Mouse (Mus musculus): ENCODE measurements around the gene Duox1.

DNA sequence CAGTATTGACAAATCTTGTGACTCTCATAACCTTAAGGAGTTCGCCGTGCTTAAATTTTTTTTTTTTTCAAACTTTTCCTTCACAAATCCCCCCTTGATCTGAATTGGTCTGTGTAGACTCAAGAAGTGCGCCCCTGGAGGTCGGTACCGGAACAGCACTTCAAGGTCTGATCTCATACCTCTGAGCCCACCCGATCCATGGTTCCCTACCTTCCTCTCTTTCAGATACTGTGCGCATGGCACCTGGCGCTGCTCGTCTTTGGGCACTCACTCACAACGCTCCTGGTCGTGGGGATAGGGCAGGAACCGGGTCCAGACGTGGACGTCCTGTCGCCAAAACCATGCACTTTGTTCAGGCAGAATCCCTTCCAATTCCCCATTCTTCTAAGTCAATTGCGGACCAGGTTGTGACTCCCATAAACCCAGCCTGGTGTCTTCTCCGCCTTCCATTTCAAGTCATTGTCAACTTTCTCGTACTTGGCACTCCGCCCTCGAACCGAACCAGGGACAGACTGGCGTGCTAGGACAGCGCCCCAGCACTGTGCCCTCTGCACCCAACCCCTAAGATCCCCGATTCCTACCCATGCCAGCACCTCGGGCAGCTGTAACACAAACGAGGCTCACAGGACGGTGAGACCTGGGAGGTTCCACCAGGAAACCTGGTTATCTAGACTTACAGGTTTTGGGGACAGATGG is 2.6 kb upstream of the Duox1 start:
- TF ChIP-seq POLR2A (IDR thresholded peaks at IDR 0.05; ENCODE audit: insufficient read depth, low read length) (no peak), CTCF (IDR thresholded peaks at IDR 0.05; ENCODE audit: low read depth, low read length) (peak; percentile 57), EP300 (IDR thresholded peaks at IDR 0.05; ENCODE audit: insufficient read depth, low read depth, low read length) (no peak)

Measured in ES-Bruce4 (cell line).